Mouse (Mus musculus) erythroid progenitor cell, adult 5-6 weeks (primary cell): ENCODE data around the gene Hpn. TPM values are rescaled to one million over a fixed set of nuclear protein-coding genes. Genes with fewer than 3 reads are reported as not detected.

Source experiments
- ATAC-seq: replicated peaks from 2 replicates; pipeline ENCODE4 v1.8.0; 2016; ENCODE audit warnings: moderate number of reproducible peaks, mild to moderate bottlenecking, moderate TSS enrichment, inconsistent platforms; ENCODE audit not compliant: poor library complexity, low FRiP score, severe bottlenecking
- total RNA-seq, 2 experiments: library from RNA; stranded (forward) in 1 of 2; stranded (reverse) in 1 of 2; fragments of 150-400 nt in 1 of 2; fragments of 186-747, 209-891 nt in 1 of 2; gene quantifications; 2 replicates each; pipeline versions ENCODE4 v1.2.3 to v1.2.4; 2015 to 2017; ENCODE audit warnings: low replicate concordance in 2 of 2

Gene Hpn
- total RNA-seq, 2 experiments from 2014 or later, result 5.9 TPM; not detected in 1

DNA sequence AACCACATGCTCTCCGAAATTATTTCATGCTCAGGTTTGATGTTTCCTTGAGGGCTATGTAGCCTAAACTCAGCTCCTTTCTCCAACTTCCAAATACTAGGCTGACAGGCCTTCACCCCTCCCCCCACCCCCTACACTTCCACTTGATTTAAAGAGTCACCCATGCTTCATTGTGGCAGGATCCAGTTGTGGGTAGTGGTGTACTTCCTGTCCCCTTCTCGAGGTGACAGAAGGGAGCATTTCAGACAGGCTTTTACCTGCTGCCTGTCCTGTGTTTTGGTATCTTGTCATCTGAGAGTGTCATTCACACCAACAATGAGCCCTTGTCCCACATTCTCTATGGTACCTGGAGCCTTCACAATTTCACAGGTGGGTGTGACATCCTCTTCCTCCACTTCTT lies 27.8 kb downstream of the Hpn start:
- ATAC-seq, result no peak

DNA sequence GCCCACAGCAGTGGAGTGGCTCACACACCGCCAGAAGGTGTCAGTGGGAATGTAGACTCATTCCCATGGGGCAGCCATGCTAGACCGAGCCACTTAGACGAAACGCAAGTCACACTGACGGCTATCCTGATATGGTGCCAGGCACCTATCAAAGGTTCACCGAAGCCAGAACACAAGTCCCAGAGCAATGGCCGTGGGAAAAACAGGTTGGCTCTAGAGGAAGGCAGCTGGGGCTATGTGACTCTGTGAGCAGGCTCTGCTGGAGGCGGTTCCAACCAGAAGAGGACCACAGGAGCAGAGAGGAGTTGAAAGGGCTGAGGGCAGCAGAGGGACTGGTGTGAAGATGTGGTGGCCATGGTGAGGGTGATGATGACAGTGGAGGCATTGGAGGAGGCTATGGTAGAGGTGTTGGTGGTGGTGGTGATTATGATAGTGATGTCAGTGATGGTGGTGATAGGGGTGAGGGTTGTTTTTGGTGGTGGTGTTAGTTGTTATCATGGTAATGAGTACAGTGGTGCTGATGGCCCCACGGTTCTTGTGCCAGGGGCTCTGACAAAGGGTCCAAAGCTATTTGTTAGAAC lies 28.8 kb downstream of the Hpn start:
- ATAC-seq, result no peak

DNA sequence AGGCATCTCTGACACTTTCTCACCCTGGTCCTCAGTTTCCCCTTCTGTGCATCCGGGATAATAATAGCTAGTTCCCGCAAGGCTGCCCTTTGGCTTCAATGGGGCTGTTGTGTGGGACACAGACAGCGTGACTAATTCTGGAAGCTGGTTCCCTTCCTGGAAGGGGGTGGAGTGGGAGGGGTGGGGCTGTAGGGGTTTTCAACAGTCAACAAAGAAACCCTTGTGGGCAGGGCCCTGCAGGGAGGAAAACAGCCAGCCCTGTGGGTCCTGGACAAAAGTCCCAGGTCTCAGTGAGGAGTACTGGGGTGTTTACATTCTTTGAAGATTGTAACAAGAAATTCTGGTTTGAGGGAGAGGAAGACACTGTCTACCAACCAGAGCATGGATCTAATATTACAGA lies 29.9 kb downstream of the Hpn start:
- ATAC-seq, result no peak

DNA sequence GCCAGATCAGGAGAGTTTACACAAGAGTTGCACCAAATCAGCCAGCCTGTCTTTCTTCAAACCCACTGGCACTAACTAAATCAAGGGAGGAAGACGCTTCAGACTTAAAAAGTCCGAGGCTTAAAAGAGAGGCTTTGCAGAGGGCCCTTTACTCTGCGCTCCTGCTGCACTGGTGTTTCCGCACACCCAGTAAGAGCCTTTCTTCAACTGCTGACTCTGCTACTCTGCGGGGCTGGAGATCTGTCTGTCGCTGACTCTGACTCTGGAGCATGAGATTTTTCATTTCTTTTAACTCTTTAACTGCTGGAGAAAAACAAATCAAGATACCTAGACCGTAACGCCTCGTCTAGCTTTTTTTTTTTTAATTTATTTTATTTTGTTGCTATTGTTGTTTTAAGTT lies 30.9 kb downstream of the Hpn start:
- no peak for ATAC-seq

DNA sequence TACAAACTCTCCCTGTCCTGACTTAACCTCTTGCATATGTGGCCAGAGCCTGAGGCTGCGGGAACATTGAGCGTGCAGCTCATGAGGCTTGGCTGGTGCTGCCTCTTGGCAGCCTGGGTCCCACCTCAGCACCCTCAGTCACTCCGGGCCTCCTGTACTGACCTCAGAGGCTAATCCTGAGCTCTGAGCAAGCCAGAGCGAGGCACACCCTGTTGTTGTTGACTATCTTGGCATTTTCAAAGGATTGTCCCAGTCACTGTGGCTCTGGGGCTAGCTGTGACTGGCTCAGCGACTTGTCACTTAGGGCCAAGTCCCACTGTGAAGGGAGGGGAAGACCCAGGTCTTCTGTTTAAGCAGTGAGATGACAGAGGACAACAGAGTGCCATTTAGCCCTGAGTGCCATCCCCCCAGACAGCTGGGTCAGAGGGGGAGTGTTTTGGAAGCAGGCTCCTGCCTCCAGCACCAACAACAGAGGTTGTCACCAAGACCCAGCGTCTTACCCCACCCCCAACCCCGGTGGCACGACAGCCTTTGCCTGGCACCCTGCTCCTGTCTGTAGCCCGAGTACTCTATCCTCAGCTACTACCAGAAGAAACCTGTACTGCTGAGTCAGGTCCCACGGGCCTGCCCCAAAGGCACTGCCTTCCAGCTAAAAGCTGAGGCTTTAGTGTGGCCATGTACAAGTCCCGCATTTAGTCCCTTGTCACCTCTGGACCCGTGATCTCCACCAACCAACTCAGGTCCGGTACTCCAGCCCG lies 32.1 kb downstream of the Hpn start:
- ATAC-seq, result no peak

GRCm38 (mm10) chr7:31082106-31082505 lies 33.0 kb downstream of the Hpn start:
- ATAC-seq, result no peak

DNA sequence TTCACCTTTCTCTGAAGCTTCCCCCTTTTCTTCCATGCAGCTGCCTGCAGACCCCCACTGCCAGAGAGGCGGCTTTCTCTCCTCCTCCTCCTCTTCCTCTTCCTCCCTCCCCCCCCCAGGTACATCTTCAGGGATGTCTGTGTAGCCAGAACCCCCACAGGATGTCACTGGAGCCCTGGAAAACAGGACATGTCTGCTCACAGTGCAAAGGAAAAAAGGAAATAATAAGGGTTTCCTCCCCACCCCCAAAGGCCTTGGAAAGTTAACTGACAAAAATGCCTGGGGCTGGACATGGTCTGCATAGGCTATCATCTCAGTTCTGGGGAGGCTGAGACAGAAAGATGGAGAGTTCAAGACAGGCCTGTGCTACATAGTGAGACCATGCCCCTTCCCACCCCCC lies 34.0 kb downstream of the Hpn start:
- no peak for ATAC-seq

- ATAC-seq, result no peak
Measured at GRCm38 (mm10) chr7:31080611-31081010, 34.5 kb downstream of the Hpn start.

DNA sequence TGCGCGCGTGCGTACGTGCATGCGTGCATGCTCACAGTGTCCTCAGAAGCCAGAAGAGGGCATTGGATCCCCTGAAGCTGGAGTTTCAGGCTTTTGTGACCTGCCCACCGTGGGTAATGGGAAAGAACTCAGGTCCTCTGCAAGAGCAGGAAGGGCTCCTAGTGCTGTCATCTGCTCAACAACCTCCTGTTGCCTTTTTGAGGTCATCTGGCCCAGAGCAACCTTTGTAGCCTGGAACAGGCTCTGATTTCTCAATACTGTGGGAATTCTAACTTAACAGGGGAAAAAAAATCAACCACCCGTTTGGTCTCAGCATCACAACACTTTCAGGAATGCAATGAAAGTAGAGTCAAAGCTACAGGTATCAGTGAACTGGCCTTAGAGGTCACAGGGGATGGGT lies 35.4 kb downstream of the Hpn start:
- ATAC-seq, result no peak

GRCm38 (mm10) chr7:31077885-31078445 lies 37.1 kb downstream of the Hpn start:
- ATAC-seq, result no peak

GRCm38 (mm10) chr7:31077470-31077869 lies 37.6 kb downstream of the Hpn start:
- ATAC-seq, result no peak

DNA sequence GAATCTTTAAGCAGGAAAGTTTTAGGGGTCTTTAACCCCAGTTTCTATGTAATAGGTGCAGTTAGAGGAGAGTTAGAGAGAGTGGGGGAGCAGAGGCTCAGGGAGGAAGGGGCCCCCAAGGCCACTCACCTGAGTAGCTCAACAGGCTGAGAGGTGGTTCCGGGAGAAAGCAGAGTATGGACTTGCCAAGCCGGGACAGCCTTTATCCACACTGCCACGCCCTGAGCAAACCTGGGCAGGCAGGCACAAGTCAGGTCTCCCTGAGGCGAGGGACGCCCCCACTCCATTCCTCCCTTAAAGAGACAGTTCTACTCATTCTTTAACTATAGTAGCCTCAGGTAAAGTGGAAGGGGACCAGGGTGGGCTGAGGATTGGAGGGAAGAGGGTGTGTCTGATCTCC lies 38.6 kb downstream of the Hpn start, which contains the start of gene Fxyd3:
Gene Fxyd3, minus strand, starts transcription at position 213 of the 400 bp plus-strand sequence.
- ATAC-seq, result no peak

DNA sequence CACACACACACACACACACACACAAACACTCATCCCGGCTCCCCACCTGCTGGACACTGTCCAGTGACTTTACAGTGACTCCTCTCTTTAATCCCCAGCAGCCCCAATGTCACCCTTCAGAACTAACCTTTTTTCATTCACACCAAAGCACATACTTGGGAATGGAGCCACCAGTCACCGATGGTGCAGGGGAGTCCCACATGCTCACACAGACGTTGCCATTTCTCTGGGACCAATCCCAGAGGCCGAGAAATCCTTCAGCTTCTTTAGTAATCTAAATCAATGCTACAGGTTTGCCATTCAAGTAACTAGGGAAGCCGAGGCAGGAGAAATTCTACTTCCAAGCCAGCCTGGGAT lies 40.4 kb downstream of the Hpn start:
- no peak for ATAC-seq

DNA sequence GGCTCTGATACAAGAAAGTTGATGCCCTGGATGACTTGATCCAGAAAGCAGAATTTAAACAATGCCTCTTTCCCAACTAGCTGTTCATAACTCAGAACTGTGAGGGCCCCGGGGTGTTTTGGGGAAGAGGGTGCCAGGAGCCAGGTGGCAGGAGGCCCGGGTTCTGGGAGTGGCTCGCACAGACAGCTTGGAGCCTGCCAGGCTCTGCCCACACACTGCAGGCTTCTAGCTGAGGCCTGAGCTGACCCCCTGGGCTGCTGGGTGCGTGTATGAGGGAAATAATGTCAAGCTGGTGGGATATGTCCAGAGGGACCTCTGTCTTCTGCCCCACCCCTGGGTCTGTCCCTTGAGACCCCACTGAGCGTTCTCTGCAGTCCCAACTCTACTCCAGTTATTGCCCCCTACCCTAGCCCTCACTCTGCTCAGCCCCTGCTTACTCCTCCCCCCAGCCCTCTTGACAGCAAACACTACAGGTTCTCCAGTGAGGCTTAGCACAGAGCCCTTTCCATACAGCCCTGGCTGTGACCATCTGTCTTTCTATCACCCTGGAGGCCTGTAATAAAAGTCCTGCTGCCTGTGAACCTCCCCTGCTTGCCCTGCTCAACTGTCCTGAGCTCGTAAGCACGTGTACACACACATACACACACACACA lies 40.9 kb downstream of the Hpn start:
- ATAC-seq, result no peak

GRCm38 (mm10) chr7:31073546-31073945 lies 41.5 kb downstream of the Hpn start:
- ATAC-seq, result no peak

GRCm38 (mm10) chr7:31072326-31072725 lies 42.8 kb downstream of the Hpn start:
- no peak for ATAC-seq

GRCm38 (mm10) chr7:31070324-31070723 lies 44.8 kb downstream of the Hpn start:
- no peak for ATAC-seq

DNA sequence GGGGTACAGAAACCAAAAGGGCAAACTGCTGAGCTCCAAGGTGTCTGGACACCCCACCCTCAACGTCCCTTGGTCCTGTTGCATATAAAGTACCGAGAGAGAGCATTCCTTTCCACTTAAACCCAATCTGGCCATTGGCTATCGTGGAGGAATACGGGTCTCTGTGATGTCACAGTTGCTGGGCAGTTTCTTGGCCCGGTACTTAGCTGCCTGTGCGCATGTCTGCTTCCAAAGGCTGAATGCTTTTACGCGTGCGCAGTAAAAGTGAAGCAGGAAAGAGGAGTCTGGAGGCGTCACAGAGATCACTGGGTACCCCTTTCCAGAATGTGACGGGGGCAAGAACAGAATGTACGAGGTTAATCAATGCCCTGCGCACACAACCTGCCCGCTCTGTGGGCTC lies 45.6 kb downstream of the Hpn start:
- no peak for ATAC-seq

DNA sequence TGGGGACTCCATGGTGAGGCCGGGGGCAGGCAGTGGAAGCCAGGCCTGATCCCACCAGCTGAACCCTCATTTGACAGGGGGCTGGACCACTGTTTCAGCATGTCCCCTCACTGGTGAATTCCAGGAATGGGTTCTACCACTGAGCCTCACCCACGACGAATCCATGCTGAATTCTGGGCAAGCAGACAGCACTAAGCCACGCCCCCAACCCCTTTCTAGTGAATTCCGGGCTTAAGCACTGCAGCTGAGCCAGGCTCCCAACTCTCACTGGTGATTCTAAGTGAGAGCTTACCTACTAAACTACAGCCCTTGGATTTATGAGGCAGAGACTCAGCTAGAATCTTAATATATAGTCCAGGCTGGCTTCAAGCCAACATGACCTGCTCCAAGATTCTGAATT lies 47.3 kb downstream of the Hpn start:
- no peak for ATAC-seq

- no peak for ATAC-seq
Measured at GRCm38 (mm10) chr7:31063074-31063560, 52.0 kb downstream of the Hpn start.

GRCm38 (mm10) chr7:31060621-31061010 lies 54.5 kb downstream of the Hpn start:
- no peak for ATAC-seq
